Mouse (Mus musculus) bone marrow, adult 2 months (tissue): ENCODE results near the gene Rasl11a. TPM values are rescaled to one million over a fixed set of nuclear protein-coding genes. Genes with fewer than 3 reads are reported as not detected.
"Not testable (repeated sequence)": the region's sequence is repeated elsewhere in the genome, so short reads cannot be mapped to it uniquely, and the experiment has no call there.

ENCODE experiments used
- H3K27ac ChIP-seq: fragments of 200-500 bp; 2 replicates; pipeline ENCODE4 v1.5.1; 2012; ENCODE audit warnings: low read depth, mild to moderate bottlenecking, control low read depth, inconsistent platforms, low read length; ENCODE audit not compliant: control insufficient read depth, poor library complexity, insufficient read depth
- H3K4me1 ChIP-seq: fragments of 200-500 bp; 2 replicates; pipeline ENCODE4 v1.6.1; 2011; ENCODE audit warnings: low read length; ENCODE audit not compliant: control insufficient read depth, insufficient read depth
- H3K4me3 ChIP-seq: fragments of 200-500 bp; replicated peaks from 2 replicates; pipeline ENCODE3; 2011; ENCODE audit warnings: mild to moderate bottlenecking, low read depth, low read length, control low read depth; ENCODE audit not compliant: control insufficient read depth
- CTCF ChIP-seq: fragments of 200-500 bp; IDR thresholded peaks from 2 replicates; pipeline ENCODE4 v1.5.1; 2011; ENCODE audit warnings: low read length, control low read depth; ENCODE audit not compliant: control insufficient read depth, insufficient read depth
- POLR2A ChIP-seq: fragments of 200-500 bp; IDR thresholded peaks from 2 replicates; pipeline ENCODE4 v1.6.1; 2011; ENCODE audit warnings: low read depth, mild to moderate bottlenecking, control low read depth, low read length, borderline replicate concordance; ENCODE audit not compliant: control insufficient read depth
- WGBS: fragments of 180-500 bp; shearing (Covaris S2); methylation state at CpG from one replicate; pipeline ENCODE4 v1.1.7; 2018; 5-methylcytosine and 5-hydroxymethylcytosine counted together
- polyA plus RNA-seq: library from polyadenylated mRNA; stranded (reverse); fragments of >200 nt; gene quantifications from 2 replicates; pipeline ENCODE4 v1.2.4, GENCODE M21; 2011; ENCODE audit warnings: low replicate concordance; ENCODE audit not compliant: missing spikeins, insufficient read depth, insufficient read length

Rasl11a gene
- polyA plus RNA-seq, 1 experiment: not detected

- whole genome bisulfite sequencing: 71% methylated on average over 2 of the region's 2 CpGs
- TF ChIP-seq CTCF: no peak
- Histone ChIP-seq H3K27ac (no peak overlapping the region), H3K4me3 (no peak overlapping the region), H3K4me1 (peaks cover 2% of the 10 kb centered on the region)
These were observed 21.4 kb downstream of the Rasl11a start for GRCm38 (mm10) chr5:146866277-146866676.

GRCm38 (mm10) chr5:146867246-146867945, 22.5 kb downstream of the Rasl11a start:
- H3K4me3 ChIP-seq: no peak overlapping the region
- no peak for TF ChIP-seq POLR2A
- no peak for TF ChIP-seq CTCF
- peaks cover 2% of the 10 kb centered on the region for H3K4me1 ChIP-seq
- 9% methylated on average over 19 of the region's 19 CpGs for WGBS
- H3K27ac ChIP-seq: no peak overlapping the region

GRCm38 (mm10) chr5:146867946-146868314, 23.1 kb downstream of the Rasl11a start:
- H3K4me1 ChIP-seq: peaks cover 2% of the 10 kb centered on the region
- no peak for TF ChIP-seq CTCF
- no peak for TF ChIP-seq POLR2A
- H3K27ac ChIP-seq: no peak overlapping the region
- 60% methylated on average over 4 of the region's 4 CpGs for WGBS
- H3K4me3 ChIP-seq: no peak overlapping the region

GRCm38 (mm10) chr5:146872981-146873631, 28.2 kb downstream of the Rasl11a start:
- no peaks in the 10 kb centered on the region for H3K4me1 ChIP-seq
- no peak for TF ChIP-seq CTCF
- no peak for TF ChIP-seq POLR2A
- H3K27ac ChIP-seq: no peak overlapping the region
- H3K4me3 ChIP-seq: no peak overlapping the region
- WGBS: 88% methylated on average over 5 of the region's 5 CpGs

GRCm38 (mm10) chr5:146876024-146876423, 31.2 kb downstream of the Rasl11a start:
- no peak overlapping the region for H3K27ac ChIP-seq
- no peaks in the 10 kb centered on the region for H3K4me1 ChIP-seq
- no peak for TF ChIP-seq POLR2A
- no peak for TF ChIP-seq CTCF
- 90% methylated on average over 2 of the region's 2 CpGs for WGBS
- H3K4me3 ChIP-seq: no peak overlapping the region

- H3K4me3 ChIP-seq, H3K27ac ChIP-seq, H3K4me1 ChIP-seq: not testable (repeated sequence)
- WGBS: 62% methylated on average over 5 of the region's 6 CpGs
These were observed 33.0 kb downstream of the Rasl11a start for GRCm38 (mm10) chr5:146877882-146878281.

- H3K4me1 ChIP-seq: no peaks in the 10 kb centered on the region
- TF ChIP-seq POLR2A: no peak
- TF ChIP-seq CTCF: no peak
- H3K4me3 ChIP-seq: no peak overlapping the region
- H3K27ac ChIP-seq: no peak overlapping the region
- WGBS: 34% methylated on average over 6 of the region's 6 CpGs
These were observed 37.4 kb downstream of the Rasl11a start for GRCm38 (mm10) chr5:146882261-146882660.

- no peak overlapping the region for H3K4me3 ChIP-seq
- TF ChIP-seq CTCF (no peak), POLR2A (no peak)
- H3K27ac ChIP-seq: no peak overlapping the region
- H3K4me1 ChIP-seq: no peaks in the 10 kb centered on the region
- 75% methylated on average over 7 of the region's 7 CpGs for WGBS
These were observed 38.2 kb downstream of the Rasl11a start for GRCm38 (mm10) chr5:146883053-146883452.

- H3K4me3 ChIP-seq: no peak overlapping the region
- 79% methylated on average over 15 of the region's 15 CpGs for WGBS
- no peak overlapping the region for H3K27ac ChIP-seq
- H3K4me1 ChIP-seq: no peaks in the 10 kb centered on the region
- TF ChIP-seq POLR2A (no peak), CTCF (no peak)
These were observed 38.8 kb downstream of the Rasl11a start for GRCm38 (mm10) chr5:146883486-146884272.
